Mouse (Mus musculus): ENCODE measurements around the gene Kctd3. TPM values are rescaled to one million over a fixed set of nuclear protein-coding genes. Genes with fewer than 3 reads are reported as not detected.

Kctd3 gene
- total and polyA plus RNA-seq, 3 experiments, result 26.8 to 42.3 TPM; not detected in 1

DNA sequence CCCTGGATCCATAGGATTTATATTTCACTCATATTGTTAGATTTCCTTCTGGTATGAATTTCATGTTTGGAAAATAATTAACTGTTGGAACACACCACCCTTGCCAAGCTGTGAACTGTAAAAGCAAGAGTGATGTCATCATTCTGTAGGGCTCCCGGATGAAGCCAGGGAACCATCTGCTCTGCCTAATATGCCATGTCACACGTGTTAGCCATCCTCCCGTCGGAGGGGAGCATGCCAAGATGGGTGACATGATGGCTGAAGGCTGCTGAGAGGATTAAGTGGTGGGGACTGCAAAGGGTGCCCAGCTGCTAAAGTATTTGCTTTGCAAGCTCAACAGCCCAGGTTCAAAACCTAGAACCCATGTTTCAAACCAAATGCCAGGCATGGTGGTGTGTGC, 44.5 kb upstream of the Kctd3 start:
- no peaks in the 10 kb centered on the region for H3K9me3 ChIP-seq (replicated peaks; ENCODE audit: insufficient read depth, low read length)
- H3K4me1 ChIP-seq (ENCODE audit: control insufficient read depth in 1 of 2, insufficient read depth in 2 of 2, low read length in 2 of 2), result 0 out of 4 replicates have a peak, but pooled peaks cover 0 to 3% of the 10 kb centered on the region in 2 experiments
- TF ChIP-seq POLR2AphosphoS5 (IDR thresholded peaks at IDR 0.05; ENCODE audit: borderline replicate concordance, low read depth, low read length), result no peak
- TF ChIP-seq UBTF (IDR thresholded peaks at IDR 0.05; ENCODE audit: borderline replicate concordance, insufficient read depth, low read depth, low read length), result no peak
- no peak for TF ChIP-seq GATA1 (IDR thresholded peaks at IDR 0.05; ENCODE audit: low read depth, low read length)
- no peak for TF ChIP-seq MAZ (IDR thresholded peaks at IDR 0.05; ENCODE audit: low read depth, low read length)
- no peak for TF ChIP-seq TCF12 (IDR thresholded peaks at IDR 0.05; ENCODE audit: low read depth, low read length)
- no peak for TF ChIP-seq NELFE (IDR thresholded peaks at IDR 0.05; ENCODE audit: low read depth, low read length)
- no peak for TF ChIP-seq NRF1 (IDR thresholded peaks at IDR 0.05; ENCODE audit: insufficient read depth, low read depth, low read length, poor library complexity, severe bottlenecking)
- TF ChIP-seq MYC (IDR thresholded peaks at IDR 0.05; ENCODE audit: low read depth, low read length), result no peak
- TF ChIP-seq MAX (IDR thresholded peaks at IDR 0.05; ENCODE audit: low read length), result no peak
- TF ChIP-seq RAD21 (IDR thresholded peaks at IDR 0.05; ENCODE audit: low read depth, low read length), result no peak
- TF ChIP-seq ETS1 (IDR thresholded peaks at IDR 0.05; ENCODE audit: low read depth, low read length), result no peak
- no peak for TF ChIP-seq MAFK (IDR thresholded peaks at IDR 0.05; ENCODE audit: borderline replicate concordance, low read depth, low read length)
- TF ChIP-seq SMC3 (IDR thresholded peaks at IDR 0.05; ENCODE audit: low read depth, low read length), result no peak
- no peak for TF ChIP-seq E2F4 (IDR thresholded peaks at IDR 0.05; ENCODE audit: borderline replicate concordance, low read depth, low read length)
- no peak for TF ChIP-seq EP300 (IDR thresholded peaks at IDR 0.05; ENCODE audit: low read depth in 1 of 2, low read length in 2 of 2)
- H3K9ac ChIP-seq (ENCODE audit: control insufficient read depth, low read depth, low read length, poor library complexity, severe bottlenecking), result no peak overlapping the region
- no peak for DNase-seq (ENCODE audit: low read depth, low spot score)
- no peak overlapping the region for H3K27ac ChIP-seq (ENCODE audit: control insufficient read depth, low read depth, low read length)
- H3K79me2 ChIP-seq (ENCODE audit: control insufficient read depth, insufficient read depth, low read length, poor library complexity), result no peaks in the 10 kb centered on the region
- peaks cover 0 to under 1% of the 10 kb centered on the region in 2 experiments; a peak in 2 of 4 replicates for H3K36me3 ChIP-seq (ENCODE audit: control insufficient read depth in 1 of 2, insufficient read depth in 2 of 2, low read length in 2 of 2)
- H3K27me3 ChIP-seq (ENCODE audit: control insufficient read depth in 1 of 2, insufficient read depth in 2 of 2, low read length in 2 of 2), result no peaks in the 10 kb centered on the region
- H3K4me3 ChIP-seq (ENCODE audit: control insufficient read depth in 1 of 2, insufficient read depth in 1 of 2, low read depth in 2 of 2, low read length in 2 of 2), result no peak overlapping the region

DNA sequence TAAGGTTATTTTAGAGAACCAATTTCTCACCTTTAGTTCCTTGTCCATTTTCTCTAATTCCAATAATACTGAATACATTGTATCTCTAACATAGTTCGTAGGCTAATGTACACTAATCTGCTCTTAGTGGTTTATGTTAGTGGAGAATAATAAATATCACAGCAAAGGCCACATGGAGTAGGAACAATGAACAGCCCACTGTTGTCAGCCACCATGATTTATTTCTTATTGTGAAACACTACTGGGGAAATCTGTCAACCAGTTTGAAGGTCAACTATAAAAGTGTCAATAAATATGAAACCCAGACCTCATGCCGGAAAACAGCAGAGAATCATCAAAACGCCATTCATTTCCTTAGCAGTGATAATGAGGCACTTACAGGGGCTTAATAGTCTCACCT, 42.5 kb upstream of the Kctd3 start:
- Histone ChIP-seq H3K79me2 (ENCODE audit: control insufficient read depth, insufficient read depth, low read length, poor library complexity) (no peaks in the 10 kb centered on the region), H3K9ac (ENCODE audit: control insufficient read depth, low read depth, low read length, poor library complexity, severe bottlenecking) (no peak overlapping the region), H3K36me3 (ENCODE audit: control insufficient read depth in 1 of 2, insufficient read depth in 2 of 2, low read length in 2 of 2) (peaks cover 0 to 3% of the 10 kb centered on the region in 2 experiments; a peak in 2 of 4 replicates), H3K4me3 (ENCODE audit: control insufficient read depth in 1 of 2, insufficient read depth in 1 of 2, low read depth in 2 of 2, low read length in 2 of 2) (no peak overlapping the region), H3K4me1 (ENCODE audit: control insufficient read depth in 1 of 2, insufficient read depth in 2 of 2, low read length in 2 of 2) (peaks cover 0 to 3% of the 10 kb centered on the region in 2 experiments; a peak in 2 of 4 replicates), H3K9me3 (replicated peaks; ENCODE audit: insufficient read depth, low read length) (no peaks in the 10 kb centered on the region), H3K27ac (ENCODE audit: control insufficient read depth, low read depth, low read length) (no peak overlapping the region), H3K27me3 (ENCODE audit: control insufficient read depth in 1 of 2, insufficient read depth in 2 of 2, low read length in 2 of 2) (no peaks in the 10 kb centered on the region)
- no peak for TF ChIP-seq ZMIZ1 (IDR thresholded peaks at IDR 0.05; ENCODE audit: low read depth, low read length)
- TF ChIP-seq RAD21 (IDR thresholded peaks at IDR 0.05; ENCODE audit: low read depth, low read length), result no peak
- no peak for TF ChIP-seq ZNF384 (IDR thresholded peaks at IDR 0.05; ENCODE audit: low read depth, low read length)
- TF ChIP-seq USF2 (IDR thresholded peaks at IDR 0.05; ENCODE audit: borderline replicate concordance in 1 of 2, insufficient read depth in 1 of 2, low read depth in 1 of 2, low read length in 2 of 2), result no peak
- TF ChIP-seq NRF1 (IDR thresholded peaks at IDR 0.05; ENCODE audit: insufficient read depth, low read depth, low read length, poor library complexity, severe bottlenecking), result no peak
- TF ChIP-seq USF1 (IDR thresholded peaks at IDR 0.05; ENCODE audit: low read depth, low read length), result no peak
- no peak for TF ChIP-seq ZC3H11A (IDR thresholded peaks at IDR 0.05; ENCODE audit: low read depth, low read length)
- TF ChIP-seq CHD2 (IDR thresholded peaks at IDR 0.05; ENCODE audit: low read length), result no peak
- TF ChIP-seq POLR2AphosphoS2 (IDR thresholded peaks at IDR 0.05; ENCODE audit: low read length), result no peak
- TF ChIP-seq POLR2AphosphoS5 (IDR thresholded peaks at IDR 0.05; ENCODE audit: borderline replicate concordance, low read depth, low read length), result no peak
- TF ChIP-seq MYB (IDR thresholded peaks at IDR 0.05; ENCODE audit: low read depth, low read length), result no peak
- no peak for TF ChIP-seq SIN3A (IDR thresholded peaks at IDR 0.05; ENCODE audit: low read length)
- TF ChIP-seq BHLHE40 (IDR thresholded peaks at IDR 0.05; ENCODE audit: borderline replicate concordance, low read depth, low read length), result no peak
- TF ChIP-seq MYC (IDR thresholded peaks at IDR 0.05; ENCODE audit: low read depth, low read length), result no peak
- no peak for TF ChIP-seq E2F4 (IDR thresholded peaks at IDR 0.05; ENCODE audit: borderline replicate concordance, low read depth, low read length)
- no peak for TF ChIP-seq RCOR1 (IDR thresholded peaks at IDR 0.05; ENCODE audit: low read depth, low read length)
- TF ChIP-seq ZKSCAN1 (IDR thresholded peaks at IDR 0.05; ENCODE audit: low read depth, low read length), result no peak
- TF ChIP-seq EP300 (IDR thresholded peaks at IDR 0.05; ENCODE audit: low read depth in 1 of 2, low read length in 2 of 2), result no peak
- TF ChIP-seq ELF1 (IDR thresholded peaks at IDR 0.05; ENCODE audit: low read depth, low read length), result no peak
- TF ChIP-seq MAX (IDR thresholded peaks at IDR 0.05; ENCODE audit: low read length), result no peak
- no peak for DNase-seq (ENCODE audit: low read depth, low spot score)

Measured in MEL (cell line).